Mouse (Mus musculus) midbrain, postnatal 0 days (tissue): ENCODE results near the gene Gmppa. TPM values are rescaled to one million over a fixed set of nuclear protein-coding genes. Genes with fewer than 3 reads are reported as not detected.

Experiments
- ATAC-seq: fragments of 200-750 bp; cut with Nextera tagmentation; 2 replicates; pipeline ENCODE4 v1.8.0; 2017; ENCODE audit warnings: moderate number of reproducible peaks, mild to moderate bottlenecking, moderate TSS enrichment, moderate library complexity; ENCODE audit not compliant: low FRiP score
- DNase-seq: peaks from one replicate; pipeline ENCODE4 v3.0.0-alpha.2; 2015; ENCODE audit warnings: low spot score
- H3K27ac ChIP-seq: fragments of 300-500 bp; sonication (generic); 2 replicates; pipeline ENCODE4 v1.5.1; 2014; ENCODE audit warnings: low read depth, mild to moderate bottlenecking, low read length, mixed read lengths
- H3K27me3 ChIP-seq: fragments of 300-500 bp; sonication (generic); 2 replicates; pipeline ENCODE4 v1.6.1; 2014; ENCODE audit warnings: low read length, control low read depth, mixed read lengths; ENCODE audit not compliant: insufficient read depth
- H3K36me3 ChIP-seq: fragments of 300-500 bp; sonication (generic); 2 replicates; pipeline ENCODE4 v1.6.1; 2014; ENCODE audit warnings: low read length, control low read depth, mixed read lengths; ENCODE audit not compliant: insufficient read depth
- H3K4me1 ChIP-seq: fragments of 300-500 bp; sonication (generic); 2 replicates; pipeline ENCODE4 v1.6.1; 2014; ENCODE audit warnings: mild to moderate bottlenecking, control low read depth, antibody characterized with exemption, low read length, mixed read lengths; ENCODE audit not compliant: insufficient read depth
- H3K4me2 ChIP-seq: fragments of 300-500 bp; sonication (generic); 2 replicates; pipeline ENCODE4 v1.6.1; 2014; ENCODE audit warnings: low read depth, mild to moderate bottlenecking, low read length, mixed read lengths; ENCODE audit not compliant: poor library complexity, severe bottlenecking
- H3K4me3 ChIP-seq: fragments of 300-500 bp; sonication (generic); 2 replicates; pipeline ENCODE4 v1.5.1; 2014; ENCODE audit warnings: low read depth, mild to moderate bottlenecking, low read length, moderate library complexity
- H3K9ac ChIP-seq: fragments of 300-500 bp; sonication (generic); replicated peaks from 2 replicates; pipeline ENCODE4 v1.6.1; 2014; ENCODE audit warnings: mild to moderate bottlenecking, low read length, moderate library complexity, mixed read lengths; ENCODE audit not compliant: poor library complexity, severe bottlenecking
- H3K9me3 ChIP-seq: fragments of 300-500 bp; sonication (generic); 2 replicates; pipeline ENCODE4 v1.6.1; 2016; ENCODE audit warnings: low read length, control low read depth
- CTCF ChIP-seq: IDR thresholded peaks from 2 replicates; pipeline ENCODE4 v1.5.1; 2016; ENCODE audit warnings: antibody characterized with exemption, mild to moderate bottlenecking
- WGBS: fragments of 180-500 bp; shearing (Covaris S2); extraction: QIAGEN DNeasy Blood & Tissue Kit; methylation state at CpG from one replicate; pipeline ENCODE4 v1.1.7; 2014; 5-methylcytosine and 5-hydroxymethylcytosine counted together
- polyA plus RNA-seq: library from polyadenylated mRNA; unstranded; fragments of >200 nt; fragmentation: Nextera tagmentation; extraction: Ambion mirVana; gene quantifications from 2 replicates; pipeline ENCODE4 v1.2.1, GENCODE M21; 2015
- total RNA-seq: library from RNA; depleted of rRNA; stranded (reverse); fragments of >200 nt; gene quantifications from 2 replicates; pipeline ENCODE4 v1.2.3, GENCODE M21; 2014

Gene Gmppa
- total and polyA plus RNA-seq, 2 experiments from 2014 or later, result 67.4 to 77.1 TPM

DNA sequence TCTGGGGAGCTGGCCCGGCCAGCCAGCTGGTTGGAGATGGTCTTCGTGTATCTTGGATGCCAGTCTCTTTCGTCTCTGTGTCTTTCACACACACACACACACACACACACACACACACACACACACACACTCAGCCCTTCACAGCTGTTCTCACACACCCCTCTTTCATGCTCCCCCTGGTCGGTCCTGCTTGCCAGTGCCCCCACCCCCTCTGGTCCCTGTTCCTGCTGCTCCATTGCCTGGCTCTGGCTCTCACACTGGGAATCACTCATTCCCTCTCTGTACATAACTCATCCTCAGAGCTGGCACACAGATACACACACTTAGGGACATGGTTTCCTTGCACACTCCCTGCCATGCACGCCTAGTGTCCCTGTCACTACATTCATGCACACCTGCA, 16.2 kb downstream of the Gmppa start:
- ATAC-seq (no peak), DNase-seq (no peak)
- no peaks in the 10 kb centered on the region for H3K36me3 ChIP-seq
- H3K27me3 ChIP-seq, result peaks cover 13% of the 10 kb centered on the region
- peak overlapping the region; percentile 78 for H3K4me2 ChIP-seq
- peaks cover 20% of the 10 kb centered on the region for H3K4me1 ChIP-seq
- no peak for TF ChIP-seq CTCF
- H3K9ac ChIP-seq, result peak overlapping the region; percentile 55; the same call in 1 of the 2 replicates
- no peaks in the 10 kb centered on the region for H3K9me3 ChIP-seq
- peak overlapping the region; percentile 71 for H3K27ac ChIP-seq
- H3K4me3 ChIP-seq, result peak overlapping the region; percentile 41
- WGBS, result 33% methylated on average over 5 of the region's 5 CpGs

DNA sequence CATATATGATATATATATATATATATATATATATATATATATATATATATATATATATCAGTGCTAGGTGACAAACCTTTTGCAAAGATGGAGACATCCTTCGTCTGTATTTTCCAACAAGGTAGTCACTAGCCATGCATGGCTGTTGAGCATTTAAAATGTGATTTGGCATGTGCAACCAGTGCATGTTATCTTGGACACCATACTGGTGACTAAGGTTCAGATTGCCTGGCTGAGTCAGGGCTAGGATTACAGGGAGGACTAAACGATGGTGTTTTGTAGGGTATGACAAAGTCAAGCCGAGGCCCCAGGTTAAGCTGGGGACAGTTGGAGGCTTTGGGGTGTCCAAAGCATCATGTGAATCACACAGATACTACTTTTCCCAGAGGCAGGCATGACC, 19.7 kb downstream of the Gmppa start:
- no peak overlapping the region for H3K27ac ChIP-seq
- H3K9me3 ChIP-seq, result no peaks in the 10 kb centered on the region
- DNase-seq, result no peak
- WGBS, result 66% methylated on average over 3 of the region's 3 CpGs
- no peak overlapping the region for H3K9ac ChIP-seq
- peaks cover 3% of the 10 kb centered on the region; the same call in 1 of the 2 replicates for H3K27me3 ChIP-seq
- ATAC-seq, result no peak
- peak overlapping the region; percentile 26 for H3K4me2 ChIP-seq
- H3K4me1 ChIP-seq, result peaks cover 19% of the 10 kb centered on the region
- no peak overlapping the region for H3K4me3 ChIP-seq
- H3K36me3 ChIP-seq, result no peaks in the 10 kb centered on the region
- no peak for TF ChIP-seq CTCF

DNA sequence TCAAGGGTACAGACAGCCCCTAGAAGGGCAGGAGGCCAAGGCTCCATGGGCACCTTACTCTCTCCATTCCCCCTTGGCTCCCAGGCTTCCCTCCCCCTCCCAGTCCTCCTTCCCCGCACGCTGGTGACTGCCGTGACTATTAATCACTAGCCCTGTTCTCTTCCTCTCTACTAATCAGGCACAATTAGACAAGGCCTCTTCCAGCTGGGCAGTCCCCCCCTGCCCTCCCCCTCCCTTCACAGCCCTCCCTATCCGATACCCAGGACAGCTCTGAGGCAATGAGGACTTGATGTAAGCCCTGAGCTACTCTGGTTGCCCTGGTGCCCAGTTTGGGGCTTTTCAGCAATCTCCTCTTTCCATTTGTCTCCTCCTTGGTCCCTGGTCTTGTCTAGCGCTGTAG, 20.2 kb downstream of the Gmppa start:
- 17% methylated on average over 5 of the region's 5 CpGs for WGBS
- Histone ChIP-seq H3K9me3 (no peaks in the 10 kb centered on the region), H3K36me3 (no peaks in the 10 kb centered on the region), H3K4me2 (peak overlapping the region; percentile 26), H3K27ac (no peak overlapping the region), H3K9ac (no peak overlapping the region; the same call in 1 of the 2 replicates), H3K27me3 (peaks cover 3% of the 10 kb centered on the region; the same call in 1 of the 2 replicates), H3K4me3 (no peak overlapping the region), H3K4me1 (peaks cover 19% of the 10 kb centered on the region)
- ATAC-seq (no peak), DNase-seq (no peak)
- no peak for TF ChIP-seq CTCF

DNA sequence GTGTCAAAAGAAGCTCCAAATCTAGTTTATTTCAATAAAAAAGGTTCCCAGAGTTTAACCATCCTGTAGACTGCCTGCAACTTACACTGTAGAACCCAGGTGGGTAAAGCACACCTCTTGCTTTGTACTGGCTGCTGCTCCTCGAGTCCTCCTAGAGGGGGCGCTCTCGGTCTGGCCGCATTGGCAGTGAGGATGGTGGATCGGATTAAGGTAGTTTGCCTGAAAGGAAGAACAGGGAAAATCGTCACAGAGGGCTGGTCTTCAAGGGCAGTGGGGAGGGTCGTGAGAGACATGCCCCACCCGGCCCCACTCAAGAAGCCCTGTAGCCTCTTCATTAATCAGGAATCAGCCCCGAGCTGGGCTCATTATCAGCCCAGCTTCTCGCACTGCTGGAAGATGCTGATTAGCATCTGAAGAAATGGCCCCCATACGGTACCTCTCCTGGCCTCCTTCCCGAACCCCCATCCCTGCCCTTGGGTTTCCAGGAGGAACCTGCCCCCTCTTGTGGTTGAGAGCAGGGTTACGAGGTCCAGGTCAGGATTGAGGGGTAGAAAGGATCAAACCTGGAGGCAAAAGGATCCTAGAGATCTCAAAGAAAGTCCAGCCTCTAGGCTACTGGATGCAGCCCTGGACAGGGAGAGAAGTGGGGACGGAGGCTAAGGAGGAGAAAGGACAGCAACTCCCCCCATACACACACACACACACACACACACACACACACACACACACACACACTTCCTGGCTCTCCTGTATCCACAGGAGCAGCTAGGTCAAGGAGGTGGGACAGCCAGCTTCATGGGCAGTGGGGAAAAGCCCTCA, 21.2 kb downstream of the Gmppa start:
- Histone ChIP-seq H3K36me3 (no peaks in the 10 kb centered on the region), H3K9ac (no peak overlapping the region), H3K4me3 (no peak overlapping the region), H3K27me3 (no peaks in the 10 kb centered on the region), H3K4me2 (no peak overlapping the region), H3K4me1 (peaks cover 19% of the 10 kb centered on the region), H3K27ac (0 out of 2 replicates have a peak overlapping the region, but pooled peaks have one; percentile 26), H3K9me3 (no peaks in the 10 kb centered on the region)
- no peak for ATAC-seq
- WGBS, result 11% methylated on average over 14 of the region's 14 CpGs
- TF ChIP-seq CTCF, result peak; percentile 66
- DNase-seq, result no peak

DNA sequence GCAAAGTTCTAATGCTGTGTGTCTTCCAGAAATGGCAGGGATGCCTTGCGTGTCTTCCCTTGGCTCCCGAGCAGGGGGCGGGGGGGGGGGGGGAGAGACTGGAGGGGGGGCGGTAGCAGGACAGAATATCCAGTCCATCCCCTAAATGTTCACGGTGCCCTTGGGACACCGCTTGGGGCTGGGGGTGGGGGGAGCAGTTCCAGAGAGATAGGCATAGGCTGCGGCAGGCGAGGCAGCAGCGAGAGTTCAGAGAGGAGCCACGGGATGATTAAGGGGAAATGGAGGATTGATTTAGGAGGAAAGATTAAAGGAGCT, 21.9 kb downstream of the Gmppa start:
- Histone ChIP-seq H3K4me3 (no peak overlapping the region), H3K36me3 (no peaks in the 10 kb centered on the region), H3K9ac (0 out of 2 replicates have a peak overlapping the region, but pooled peaks have one; percentile 24), H3K27me3 (no peaks in the 10 kb centered on the region), H3K27ac (0 out of 2 replicates have a peak overlapping the region, but pooled peaks have one; percentile 69), H3K4me2 (peak overlapping the region; percentile 47; the same call in 1 of the 2 replicates), H3K9me3 (no peaks in the 10 kb centered on the region), H3K4me1 (peaks cover 19% of the 10 kb centered on the region)
- ATAC-seq (no peak), DNase-seq (no peak)
- 5% methylated on average over 7 of the region's 10 CpGs for WGBS
- no peak for TF ChIP-seq CTCF
